Mouse (Mus musculus) adrenal gland, adult (tissue): ENCODE results near the gene Dgkq.
A peak's percentile ranks its signal among the peaks of the same experiment; 100 is the strongest.

Experiments used
- DNase-seq, 2 experiments: peaks; one replicate each; pipeline ENCODE4 v3.0.0; 2022 to 2023; ENCODE audit warnings: low spot score in 1 of 2; ENCODE audit not compliant: inconsistent age in 2 of 2

Dgkq gene

GRCm38 (mm10) chr5:108691152-108691551 lies 21.7 kb upstream of the Dgkq start:
- no peak for DNase-seq

- no peak for DNase-seq
These were observed 19.6 kb upstream of the Dgkq start for GRCm38 (mm10) chr5:108689091-108689490.

DNA sequence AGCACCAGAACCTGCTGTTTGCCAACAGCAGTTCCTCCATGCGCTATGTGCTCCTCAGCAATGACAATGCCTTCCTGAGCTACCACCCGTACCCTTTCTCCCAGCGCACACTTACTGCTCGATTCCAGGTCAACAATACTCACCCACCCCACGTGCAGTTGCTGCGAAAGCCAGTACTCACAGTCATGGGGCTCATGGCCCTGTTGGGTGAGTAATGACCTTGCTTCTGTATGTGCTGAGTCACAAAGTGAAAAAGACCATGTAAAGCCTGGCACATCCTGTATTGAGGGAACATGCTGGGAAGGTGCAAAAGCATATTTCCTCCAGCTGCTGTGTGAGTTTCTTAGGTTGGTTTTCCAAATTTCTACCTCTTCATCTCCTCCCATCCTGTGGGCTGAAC lies 11.4 kb upstream of the Dgkq start:
- DNase-seq, result peak; percentile 82 to 88

DNA sequence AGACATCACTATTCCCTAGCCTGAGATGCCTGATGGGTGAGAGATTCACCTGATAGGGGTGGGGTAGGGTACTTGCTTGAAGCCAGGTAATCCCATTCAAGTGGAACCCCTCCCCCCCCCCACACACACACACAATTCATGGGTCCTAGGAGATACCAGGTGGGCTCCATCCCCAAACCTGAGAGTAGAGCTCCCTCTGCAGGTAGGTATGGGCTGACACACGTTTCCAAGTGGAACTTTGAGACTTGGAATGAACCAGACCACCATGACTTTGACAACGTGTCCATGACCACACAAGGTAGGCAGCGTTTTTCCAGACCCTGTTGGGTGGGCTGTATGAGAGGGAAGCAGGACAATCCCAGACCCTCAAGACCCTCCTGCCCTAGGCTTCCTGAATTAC lies 10.4 kb upstream of the Dgkq start:
- DNase-seq, result no peak

GRCm38 (mm10) chr5:108678296-108678854 lies 8.9 kb upstream of the Dgkq start:
- DNase-seq, result no peak

DNA sequence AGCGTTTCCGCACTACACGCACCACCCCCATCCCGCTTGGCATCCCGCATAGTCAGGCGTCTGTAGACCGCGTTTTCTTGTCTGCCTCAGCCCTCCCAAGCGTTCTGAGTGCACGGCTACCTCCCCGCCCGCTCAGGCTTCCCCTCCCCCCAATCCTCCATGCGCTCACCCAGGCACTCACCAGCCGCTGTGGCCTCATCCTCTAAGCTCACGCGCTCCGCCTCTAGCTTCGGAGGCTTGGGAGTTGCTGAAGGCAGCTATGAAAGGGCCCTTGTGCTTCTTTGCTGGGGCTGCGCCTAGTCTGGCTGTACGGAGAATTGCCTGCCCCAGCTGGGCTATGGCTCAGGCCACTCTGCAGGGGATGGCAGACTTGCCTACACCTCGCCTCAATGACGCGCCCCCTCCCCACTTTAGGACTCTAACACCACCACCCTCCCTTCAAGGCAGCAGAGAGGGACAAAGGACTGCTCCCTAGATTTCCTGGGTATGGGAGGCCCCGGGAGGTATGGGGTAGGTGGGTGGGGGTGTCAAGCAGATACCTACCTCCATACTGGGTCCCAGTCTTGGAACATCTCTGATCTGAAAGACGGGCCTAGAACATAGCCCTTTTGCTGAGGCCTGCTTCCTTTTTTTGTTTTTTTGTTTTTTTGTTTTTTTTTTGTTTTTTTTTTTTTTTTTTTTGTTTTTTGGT lies 8.3 kb upstream of the Dgkq start:
- peak; percentile 64 to 79 for DNase-seq

- no peak for DNase-seq
These were observed 7.5 kb upstream of the Dgkq start for GRCm38 (mm10) chr5:108676772-108677498.

- DNase-seq, result no peak
These were observed 5.9 kb upstream of the Dgkq start, which contains the start of gene Slc26a1 for GRCm38 (mm10) chr5:108675251-108675816. Gene Slc26a1, minus strand, starts transcription at chr5:108675569.

GRCm38 (mm10) chr5:108674624-108675023 lies 5.2 kb upstream of the Dgkq start:
- no peak for DNase-seq

DNA sequence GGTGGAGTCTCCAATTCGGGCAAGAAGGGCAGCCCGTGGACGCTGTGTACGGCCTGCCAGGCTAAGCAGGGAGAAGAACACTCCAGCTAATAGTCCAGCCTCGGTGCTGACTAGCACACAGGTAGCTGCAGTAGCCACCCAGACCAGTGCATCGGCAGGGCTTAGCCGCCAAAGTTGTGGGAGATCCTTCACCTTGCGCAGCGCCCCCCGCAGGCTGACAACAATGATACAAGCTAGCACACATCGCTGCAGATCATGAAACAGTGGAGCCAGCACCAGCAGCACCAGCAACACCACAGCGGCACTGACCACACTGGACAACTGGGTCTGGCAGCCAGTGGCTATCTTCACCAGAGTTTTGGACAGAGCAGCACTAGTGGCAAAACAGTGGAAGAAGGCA lies 2.3 kb upstream of the Dgkq start:
- DNase-seq, result no peak

DNA sequence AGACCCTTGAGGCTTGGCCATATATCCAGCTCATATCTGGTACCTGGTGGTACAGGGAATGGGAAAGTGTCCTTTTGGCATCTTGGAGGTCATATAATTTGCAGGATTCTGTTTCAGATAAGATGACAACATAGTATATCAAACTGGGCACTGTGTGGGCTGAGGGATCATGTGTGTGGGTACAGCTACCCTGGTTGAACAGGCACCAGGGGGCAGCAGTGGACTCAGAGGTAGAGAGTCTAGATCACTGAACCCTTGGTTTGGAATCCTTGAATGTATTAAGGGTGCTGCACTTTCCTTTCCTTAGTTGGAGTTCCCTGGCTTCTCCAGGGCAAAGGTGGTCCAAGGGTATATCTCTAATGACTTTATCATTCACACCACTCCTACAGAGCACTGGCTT lies 1.3 kb upstream of the Dgkq start:
- peak; percentile 65 to 78 for DNase-seq

- DNase-seq, result no peak
These were observed 514 bp upstream of the Dgkq start for GRCm38 (mm10) chr5:108669986-108670385.

- DNase-seq, result no peak
These were observed 1.0 kb downstream of the Dgkq start for GRCm38 (mm10) chr5:108668387-108668932.

DNA sequence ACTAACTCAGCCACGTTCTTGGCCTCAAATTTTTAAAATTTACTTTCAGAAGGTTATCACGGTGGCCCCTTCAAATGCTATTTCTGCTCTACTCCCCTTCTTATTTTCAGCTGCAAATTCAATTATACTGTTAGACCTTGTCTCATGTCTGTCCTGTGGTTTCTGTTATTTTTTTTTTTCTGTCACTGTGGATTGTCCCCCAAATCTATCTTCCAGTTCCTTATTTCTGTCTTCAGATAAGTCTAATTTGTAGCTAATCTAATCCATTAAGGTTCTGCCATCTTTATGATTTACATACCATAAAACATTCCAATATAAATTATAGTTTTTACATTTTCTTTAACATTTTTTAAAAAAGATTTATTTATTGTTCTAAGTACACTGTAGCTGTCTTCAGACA lies 2.1 kb downstream of the Dgkq start:
- no peak for DNase-seq

- DNase-seq, result no peak
These were observed 4.4 kb downstream of the Dgkq start for GRCm38 (mm10) chr5:108665066-108665465.

- DNase-seq, result no peak
These were observed 6.7 kb downstream of the Dgkq start for GRCm38 (mm10) chr5:108662772-108663171.

GRCm38 (mm10) chr5:108660632-108661268 lies 8.7 kb downstream of the Dgkq start:
- peak; percentile 94 to 97 for DNase-seq

DNA sequence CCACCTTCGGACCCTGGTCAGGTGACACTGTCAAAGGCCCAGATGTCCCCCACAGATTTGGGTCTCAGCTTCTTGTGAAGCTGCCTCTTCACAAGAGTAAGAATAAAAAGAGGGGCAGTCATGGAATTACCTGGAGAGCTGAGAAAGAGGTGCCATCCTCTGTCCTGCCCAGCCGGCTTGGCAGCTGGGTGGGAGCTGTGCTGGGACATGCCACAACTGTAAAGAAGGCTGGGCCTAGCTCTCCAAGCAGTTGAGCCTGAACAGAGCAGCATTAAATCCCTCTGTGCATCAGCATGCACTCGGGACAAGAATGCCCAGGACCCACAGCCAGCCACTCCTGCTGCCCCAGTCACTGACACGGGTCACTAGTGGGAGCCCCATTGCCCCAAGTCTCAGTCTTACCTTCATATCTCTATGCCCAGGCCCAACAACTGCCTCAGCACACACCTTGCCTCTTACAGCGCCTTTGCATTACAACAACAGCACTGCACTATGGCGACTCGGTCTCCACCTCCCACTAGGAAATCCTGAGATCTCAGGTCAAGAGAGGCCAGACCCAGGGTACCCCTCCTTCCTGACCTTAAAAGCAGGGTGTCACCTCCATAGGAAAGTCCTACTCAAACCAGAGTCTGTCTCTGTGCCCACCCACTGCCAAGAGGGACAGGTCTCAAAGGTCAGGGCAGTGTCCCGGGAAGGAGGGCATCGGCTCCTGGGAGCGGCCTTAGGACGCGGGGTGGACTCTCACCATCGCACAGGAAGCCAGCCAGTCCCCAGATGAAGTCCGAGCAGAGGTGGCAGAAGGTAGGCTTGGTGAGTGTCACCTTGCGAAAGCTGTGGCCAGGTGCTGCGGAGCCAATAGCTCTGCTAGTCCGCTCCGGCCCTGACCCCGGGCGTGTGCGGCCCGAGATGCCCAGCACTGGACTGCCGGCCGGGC lies 9.5 kb downstream of the Dgkq start, which contains the start of gene Idua:
TSS of gene Idua (plus strand) at position 634 of the 934 bp plus-strand sequence.
- DNase-seq, result no peak

DNA sequence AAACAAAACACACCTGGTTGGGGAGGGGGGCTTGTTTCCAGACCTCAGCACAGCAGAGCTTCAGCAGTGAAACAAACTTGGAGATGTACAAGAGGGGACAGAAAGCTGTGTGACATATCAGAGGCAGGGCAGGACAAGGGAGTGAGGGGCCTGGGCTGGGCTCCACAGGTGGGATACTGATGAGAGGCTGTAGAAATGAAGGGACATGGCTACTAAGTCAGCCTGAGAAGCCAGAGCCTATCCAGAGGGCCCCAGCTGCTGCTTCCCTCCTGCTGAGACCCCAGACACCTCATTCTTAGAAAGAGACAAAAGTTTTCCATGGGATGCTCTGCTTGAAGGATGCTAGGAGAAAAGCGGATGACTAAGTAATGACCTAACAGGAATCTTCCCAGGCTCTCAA lies 10.9 kb downstream of the Dgkq start:
- DNase-seq, result no peak

DNA sequence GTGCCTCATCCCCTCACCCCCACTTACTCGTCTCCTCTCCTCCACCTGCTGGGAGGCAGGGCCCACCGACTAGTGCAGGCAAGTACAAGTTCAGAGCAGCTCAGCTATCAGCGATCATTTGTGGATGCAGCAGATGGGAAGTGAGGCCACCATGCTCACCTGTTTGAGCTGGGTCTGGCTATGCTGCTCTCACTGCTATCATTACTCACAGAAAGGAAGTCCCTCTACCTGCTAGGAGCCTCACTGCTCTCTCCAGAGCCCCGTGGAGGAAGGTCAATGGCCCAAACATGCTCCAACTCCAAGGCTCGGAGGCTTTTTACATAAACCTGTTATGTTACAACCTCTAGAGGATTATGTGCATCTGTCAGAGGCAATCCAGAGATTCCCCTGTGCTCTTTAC lies 12.1 kb downstream of the Dgkq start:
- no peak for DNase-seq
